Mouse (Mus musculus) testis, adult 2 months (tissue): ENCODE measurements around the gene Cd3e. TPM values are rescaled to one million over a fixed set of nuclear protein-coding genes. Genes with fewer than 3 reads are reported as not detected.

Experiments
- H3K27ac ChIP-seq: fragments of 200-500 bp; 2 replicates; pipeline ENCODE4 v1.5.1; 2012; ENCODE audit warnings: low read depth, low read length; ENCODE audit not compliant: control insufficient read depth, insufficient read depth
- H3K27me3 ChIP-seq: fragments of 200-500 bp; 2 replicates; pipeline ENCODE4 v1.6.1; 2012; ENCODE audit warnings: mild to moderate bottlenecking, low read length, moderate library complexity; ENCODE audit not compliant: control insufficient read depth, insufficient read depth
- H3K36me3 ChIP-seq: fragments of 200-500 bp; 2 replicates; pipeline ENCODE4 v1.6.1; 2012; ENCODE audit warnings: mild to moderate bottlenecking, low read length; ENCODE audit not compliant: control insufficient read depth, insufficient read depth
- H3K4me1 ChIP-seq: fragments of 200-500 bp; 2 replicates; pipeline ENCODE4 v1.6.1; 2012; ENCODE audit warnings: low read length; ENCODE audit not compliant: control insufficient read depth, insufficient read depth
- H3K4me3 ChIP-seq: fragments of 200-500 bp; 2 replicates; pipeline ENCODE4 v1.5.1; 2012; ENCODE audit warnings: low read depth, mild to moderate bottlenecking, low read length, moderate library complexity, mixed read lengths; ENCODE audit not compliant: control insufficient read depth
- CTCF ChIP-seq: fragments of 200-500 bp; IDR thresholded peaks from 2 replicates; pipeline ENCODE4 v1.5.1; 2012; ENCODE audit warnings: low read depth, mild to moderate bottlenecking, inconsistent platforms, low read length, moderate library complexity; ENCODE audit not compliant: control insufficient read depth, insufficient read depth, insufficient replicate concordance
- POLR2A ChIP-seq: fragments of 200-500 bp; IDR thresholded peaks from 2 replicates; pipeline ENCODE4 v1.6.1; 2012; ENCODE audit warnings: low read depth, mild to moderate bottlenecking, inconsistent platforms, low read length, moderate library complexity; ENCODE audit not compliant: control insufficient read depth
- polyA plus RNA-seq: library from polyadenylated mRNA; depleted of rRNA; stranded (reverse); fragments of >200 nt; gene quantifications from 2 replicates; pipeline ENCODE4 v1.2.3, GENCODE M21; 2012

The Cd3e gene
- polyA plus RNA-seq, 1 experiment: 0.43 TPM

DNA sequence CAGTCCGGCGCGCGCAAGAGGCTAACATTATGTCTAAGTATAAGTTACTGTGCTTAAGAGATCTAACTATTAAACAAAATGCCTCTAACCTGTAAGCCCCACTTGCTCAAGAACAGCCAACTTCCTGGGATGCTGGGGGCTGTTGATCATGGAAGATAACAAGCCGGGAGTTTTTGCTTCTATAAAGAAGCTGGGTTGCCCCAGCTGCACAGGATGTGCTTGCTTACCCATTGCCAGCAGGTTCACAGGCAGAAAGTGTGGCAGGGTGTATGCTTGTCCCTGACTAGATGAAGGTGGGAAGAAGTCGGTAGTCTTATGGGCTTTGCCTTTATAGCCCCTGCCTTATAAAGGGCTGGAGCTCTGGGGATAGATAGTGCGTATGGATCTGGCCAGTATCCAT, 12.8 kb downstream of the Cd3e start:
- H3K27me3 ChIP-seq: no peaks in the 10 kb centered on the region
- H3K4me3 ChIP-seq: no peak overlapping the region
- peaks cover 3% of the 10 kb centered on the region; the same call in 1 of the 2 replicates for H3K4me1 ChIP-seq
- no peak overlapping the region for H3K27ac ChIP-seq
- TF ChIP-seq POLR2A (no peak), CTCF (no peak)
- H3K36me3 ChIP-seq: no peaks in the 10 kb centered on the region

DNA sequence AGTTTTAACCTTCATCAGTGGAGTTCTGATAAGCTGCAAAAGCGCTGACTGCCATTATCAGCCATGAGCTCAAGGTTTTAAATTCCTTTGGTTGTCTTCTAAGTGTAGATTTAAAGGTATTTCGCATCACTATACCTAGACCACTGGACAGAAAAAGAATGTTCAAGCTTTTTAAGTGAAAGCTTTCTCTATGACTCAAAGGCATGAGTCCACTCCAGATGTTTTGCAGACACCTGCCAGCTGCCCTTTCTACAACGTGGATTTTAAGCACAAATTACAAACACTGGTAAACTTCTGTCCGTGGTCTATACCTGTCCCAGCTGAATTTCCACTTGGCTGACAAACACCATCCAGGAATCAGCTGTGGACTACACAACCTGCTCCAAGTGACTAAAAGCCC, 14.5 kb downstream of the Cd3e start:
- Histone ChIP-seq H3K4me3 (no peak overlapping the region), H3K27ac (no peak overlapping the region), H3K4me1 (peaks cover 3% of the 10 kb centered on the region; the same call in 1 of the 2 replicates), H3K36me3 (no peaks in the 10 kb centered on the region), H3K27me3 (no peaks in the 10 kb centered on the region)
- no peak for TF ChIP-seq POLR2A
- no peak for TF ChIP-seq CTCF

GRCm38 (mm10) chr9:44993268-44993667, 16.2 kb downstream of the Cd3e start:
- Histone ChIP-seq H3K27me3 (no peaks in the 10 kb centered on the region), H3K4me3 (no peak overlapping the region), H3K27ac (no peak overlapping the region), H3K36me3 (no peaks in the 10 kb centered on the region), H3K4me1 (no peaks in the 10 kb centered on the region)
- TF ChIP-seq CTCF: no peak
- TF ChIP-seq POLR2A: no peak

DNA sequence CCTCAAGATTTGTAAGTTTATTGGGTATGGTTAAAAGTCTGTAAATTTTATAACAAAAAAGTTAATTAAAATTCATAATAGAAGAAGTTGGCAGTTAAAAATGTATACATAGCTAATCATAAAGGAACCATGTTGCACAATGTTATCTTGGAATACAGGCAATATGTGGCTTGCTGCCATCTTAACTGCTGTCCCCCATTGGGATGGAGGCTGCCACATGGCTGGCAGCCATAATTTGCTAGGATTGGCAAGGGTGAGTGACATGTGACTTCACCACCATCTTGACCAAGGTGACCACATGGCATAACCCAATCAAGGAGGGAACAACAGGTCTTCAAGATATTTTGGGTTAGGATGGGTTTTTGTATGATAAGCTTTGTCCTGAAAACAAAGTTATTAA, 17.2 kb downstream of the Cd3e start:
- H3K27me3 ChIP-seq: no peaks in the 10 kb centered on the region
- no peaks in the 10 kb centered on the region for H3K4me1 ChIP-seq
- no peak overlapping the region for H3K4me3 ChIP-seq
- H3K27ac ChIP-seq: no peak overlapping the region
- TF ChIP-seq POLR2A: no peak
- no peak for TF ChIP-seq CTCF
- H3K36me3 ChIP-seq: no peaks in the 10 kb centered on the region

- TF ChIP-seq CTCF (no peak), POLR2A (no peak)
- peaks cover 2% of the 10 kb centered on the region for H3K4me1 ChIP-seq
- no peaks in the 10 kb centered on the region for H3K27me3 ChIP-seq
- no peaks in the 10 kb centered on the region for H3K36me3 ChIP-seq
- no peak overlapping the region for H3K4me3 ChIP-seq
- no peak overlapping the region for H3K27ac ChIP-seq
These were observed 17.6 kb downstream of the Cd3e start for GRCm38 (mm10) chr9:44991821-44992220.

DNA sequence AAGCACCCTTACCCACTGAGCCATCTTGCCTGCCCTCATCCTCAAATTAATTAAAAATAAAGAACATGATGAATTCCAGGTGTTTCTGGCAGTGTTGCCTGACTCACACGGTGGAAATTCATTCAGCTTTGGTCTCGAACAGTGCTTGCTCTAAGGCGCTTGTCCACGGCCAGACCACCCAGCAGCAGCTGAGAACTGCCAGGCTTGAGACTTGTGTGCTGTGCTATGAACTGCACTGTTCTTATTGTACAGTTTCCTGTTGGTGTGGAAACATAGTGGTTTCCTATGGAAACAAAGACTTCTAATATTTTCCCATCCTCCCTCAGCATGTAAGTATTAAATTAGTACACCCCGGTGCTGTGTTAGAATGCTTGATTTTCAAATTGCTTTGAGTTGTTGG, 22.5 kb downstream of the Cd3e start:
- Histone ChIP-seq H3K27ac (no peak overlapping the region), H3K4me1 (peaks cover 15% of the 10 kb centered on the region), H3K27me3 (no peaks in the 10 kb centered on the region), H3K4me3 (peak overlapping the region; percentile 80), H3K36me3 (no peaks in the 10 kb centered on the region)
- TF ChIP-seq POLR2A (no peak), CTCF (no peak)

DNA sequence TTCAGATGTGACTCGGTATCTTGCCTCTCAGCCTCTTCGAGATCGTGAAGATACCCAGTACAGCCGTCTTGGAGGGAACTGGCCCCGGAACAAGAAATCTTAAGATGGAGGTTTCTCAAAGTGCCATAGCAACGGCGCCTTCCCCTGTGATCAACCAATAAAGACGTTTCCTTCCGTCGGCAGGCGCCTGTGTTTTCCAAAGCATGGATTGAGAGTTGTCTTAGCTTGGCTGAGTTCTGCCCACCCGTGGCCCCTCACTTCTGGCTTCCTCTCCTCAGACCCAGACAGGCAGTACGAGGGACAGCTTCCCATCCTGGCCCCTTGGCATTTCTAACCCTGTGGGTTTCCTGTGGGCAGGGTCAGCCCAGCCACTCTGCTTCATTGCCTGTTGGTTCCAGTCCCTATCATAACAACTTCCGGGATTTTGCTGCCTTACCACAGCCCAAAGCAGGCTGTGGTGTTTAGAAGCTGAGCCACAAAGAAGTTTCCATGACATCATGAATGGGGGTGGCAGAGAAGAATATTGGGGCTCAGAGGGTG, 23.1 kb downstream of the Cd3e start:
- H3K27me3 ChIP-seq: no peaks in the 10 kb centered on the region
- H3K4me1 ChIP-seq: peaks cover 15% of the 10 kb centered on the region
- peak overlapping the region; percentile 44 for H3K27ac ChIP-seq
- TF ChIP-seq POLR2A (peak; percentile 25; the same call in 1 of the 2 replicates), CTCF (no peak)
- H3K36me3 ChIP-seq: no peaks in the 10 kb centered on the region
- H3K4me3 ChIP-seq: peak overlapping the region; percentile 80

- no peaks in the 10 kb centered on the region for H3K36me3 ChIP-seq
- H3K27me3 ChIP-seq: no peaks in the 10 kb centered on the region
- TF ChIP-seq POLR2A (no peak), CTCF (no peak)
- no peak overlapping the region for H3K27ac ChIP-seq
- peak overlapping the region; percentile 80 for H3K4me3 ChIP-seq
- peaks cover 15% of the 10 kb centered on the region for H3K4me1 ChIP-seq
These were observed 23.7 kb downstream of the Cd3e start for GRCm38 (mm10) chr9:44985721-44986161.
